Comparison of ENCODE assay signal across 9 mouse cellular contexts in genomic region chr3:97032053-97032496, GRCm38 (mm10).
DNase-seq lines count a peak whose midpoint lies in the region; ATAC-seq lines count a peak whose summit lies in the region.
"Had no signal": no experiment of that assay in that cellular context is flagged by ENCODE, and none has a peak within 500 bp of the region (broad histone marks: within the 10 kb centered on the region; RNA-seq: fewer than 3 reads in every experiment).

No protein-coding gene starts in this region.

- H3K9me3 ChIP-seq in kidney, embryonic 16.5 days (ENCODE audit: low read length) = no peaks in the 10 kb centered on the region
- H3K9me3 ChIP-seq in forebrain, embryonic 12.5 days = no peaks in the 10 kb centered on the region
- H3K9me3 ChIP-seq in limb, embryonic 15.5 days = no peaks in the 10 kb centered on the region
- H3K9me3 ChIP-seq in neural tube, embryonic 11.5 days (ENCODE audit: control insufficient read depth, low read length) = no peaks in the 10 kb centered on the region

- H3K27ac ChIP-seq in kidney, embryonic 16.5 days (ENCODE audit: low read length) = no peak overlapping the region
- H3K27ac ChIP-seq in forebrain, embryonic 12.5 days = 0 out of 2 replicates have a peak overlapping the region, but pooled peaks have one; percentile 3
- no peak overlapping the region for H3K27ac ChIP-seq in limb, embryonic 15.5 days
- no peak overlapping the region for H3K27ac ChIP-seq in neural tube, embryonic 11.5 days (ENCODE audit: low read depth, low read length)

- peaks cover 9% of the 10 kb centered on the region for H3K4me1 ChIP-seq in kidney, embryonic 16.5 days (ENCODE audit: insufficient read depth, low read length)
- peaks cover 13% of the 10 kb centered on the region for H3K4me1 ChIP-seq in forebrain, embryonic 12.5 days
- peaks cover 10% of the 10 kb centered on the region for H3K4me1 ChIP-seq in limb, embryonic 15.5 days
- no peaks in the 10 kb centered on the region for H3K4me1 ChIP-seq in neural tube, embryonic 11.5 days (ENCODE audit: control insufficient read depth, insufficient read depth, low read length)

- H3K27me3 ChIP-seq in kidney, embryonic 16.5 days (ENCODE audit: insufficient read depth, low read length) = peaks cover 16% of the 10 kb centered on the region
- peaks cover 11% of the 10 kb centered on the region for H3K27me3 ChIP-seq in forebrain, embryonic 12.5 days
- H3K27me3 ChIP-seq in limb, embryonic 15.5 days = peaks cover 11% of the 10 kb centered on the region
- no peaks in the 10 kb centered on the region for H3K27me3 ChIP-seq in neural tube, embryonic 11.5 days (ENCODE audit: control insufficient read depth, insufficient read depth, low read length)
- H3K27me3 ChIP-seq: Patski had no signal

- peak overlapping the region; percentile 58 for H3K4me2 ChIP-seq in kidney, embryonic 16.5 days (replicated peaks; ENCODE audit: low read depth, low read length)
- peak overlapping the region; percentile 55 for H3K4me2 ChIP-seq in forebrain, embryonic 12.5 days
- peak overlapping the region; percentile 49 for H3K4me2 ChIP-seq in limb, embryonic 15.5 days
- H3K4me2 ChIP-seq in neural tube, embryonic 11.5 days (ENCODE audit: low read depth) = peak overlapping the region; percentile 40

- H3K4me3 ChIP-seq in kidney, embryonic 16.5 days (ENCODE audit: low read length) = peak overlapping the region; percentile 42
- H3K4me3 ChIP-seq in forebrain, embryonic 12.5 days (replicated peaks) = peak overlapping the region; percentile 36
- peak overlapping the region; percentile 35 for H3K4me3 ChIP-seq in limb, embryonic 15.5 days
- H3K4me3 ChIP-seq in neural tube, embryonic 11.5 days (ENCODE audit: low read depth, low read length) = peak overlapping the region; percentile 29

- ATAC-seq in kidney, embryonic 16.5 days (ENCODE audit: low FRiP score, low TSS enrichment) = peak; percentile 51
- ATAC-seq in forebrain, embryonic 12.5 days (ENCODE audit: low FRiP score) = peak; percentile 36; the same call in 1 of the 2 replicates
- no peak for ATAC-seq in limb, embryonic 15.5 days (ENCODE audit: insufficient number of reproducible peaks, low FRiP score, low TSS enrichment, low read depth)
- no peak for ATAC-seq in neural tube, embryonic 11.5 days (ENCODE audit: insufficient read depth, low FRiP score, low TSS enrichment)
- ATAC-seq in erythroid progenitor cell, adult 5-6 weeks (replicated peaks; ENCODE audit: low FRiP score, poor library complexity, severe bottlenecking) = no peak
- ATAC-seq: Patski had no signal

- 2% methylated on average over 10 of the region's 10 CpGs for WGBS in kidney, embryonic 16.5 days
- WGBS in forebrain, embryonic 12.5 days = 1% methylated on average over 10 of the region's 10 CpGs
- 0% methylated on average over 10 of the region's 10 CpGs for WGBS in limb, embryonic 15.5 days
- 0% methylated on average over 10 of the region's 10 CpGs for WGBS in neural tube, embryonic 11.5 days

- H3K36me3 ChIP-seq in kidney, embryonic 16.5 days (ENCODE audit: insufficient read depth, low read length) = no peaks in the 10 kb centered on the region
- no peaks in the 10 kb centered on the region for H3K36me3 ChIP-seq in forebrain, embryonic 12.5 days (replicated peaks)
- no peaks in the 10 kb centered on the region for H3K36me3 ChIP-seq in limb, embryonic 15.5 days
- no peaks in the 10 kb centered on the region for H3K36me3 ChIP-seq in neural tube, embryonic 11.5 days (ENCODE audit: control insufficient read depth, insufficient read depth, low read length)

- peak overlapping the region; percentile 49 for H3K9ac ChIP-seq in kidney, embryonic 16.5 days (replicated peaks; ENCODE audit: low read length)
- peak overlapping the region; percentile 47 for H3K9ac ChIP-seq in forebrain, embryonic 12.5 days
- H3K9ac ChIP-seq in limb, embryonic 15.5 days = no peak overlapping the region
- peak overlapping the region; percentile 31 for H3K9ac ChIP-seq in neural tube, embryonic 11.5 days (ENCODE audit: low read length)

- no peak for DNase-seq in kidney, adult 11 months
- DNase-seq in neural tube, embryonic 11.5 days (ENCODE audit: low spot score) = peak; percentile 28
- no peak for DNase-seq in B cell, adult 2 months
- no peak for DNase-seq in gastrocnemius, postnatal 25 days

Comparison
In these comparisons a context has a peak if more than half of its experiments do, and no peak if none do; other contexts are left out.
1. ATAC-seq: peak in kidney, embryonic 16.5 days (single experiment) and forebrain, embryonic 12.5 days (single experiment); none in limb, embryonic 15.5 days (single experiment), neural tube, embryonic 11.5 days (single experiment) and erythroid progenitor cell, adult 5-6 weeks (single experiment).
2. Peak in every context shown above with its lines, with median percentiles within 50 percentile points of each other: H3K4me2 ChIP-seq and H3K4me3 ChIP-seq.